Mouse (Mus musculus): ENCODE results near the gene Ccdc105.

DNA sequence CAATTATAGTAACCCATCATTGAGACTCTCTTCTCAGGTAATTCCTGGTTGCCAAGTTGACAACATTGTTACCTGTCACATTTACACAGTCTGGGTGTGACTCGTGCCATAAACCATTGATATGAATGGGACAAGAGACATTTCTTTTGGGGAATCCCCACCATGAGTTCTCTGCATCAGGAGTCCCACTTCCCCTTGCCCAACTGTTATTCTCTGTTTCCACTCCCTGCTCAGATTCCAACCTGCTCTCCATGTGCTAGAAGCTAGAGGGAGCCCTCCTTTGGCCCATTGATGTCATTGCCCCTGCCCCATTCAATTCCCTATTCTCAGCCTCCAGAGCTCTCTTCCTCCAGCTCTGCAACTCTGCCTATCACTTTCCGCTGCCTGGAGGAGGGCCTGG is 48.6 kb upstream of the Ccdc105 start:
- TF ChIP-seq CTCF (IDR thresholded peaks at IDR 0.05; ENCODE audit: extremely low read depth, insufficient read depth, low read length) (no peak), POLR2A (IDR thresholded peaks at IDR 0.05; ENCODE audit: extremely low read depth, insufficient read depth, low read length) (no peak)

All from cortical plate, adult 2 months (tissue).